Mouse (Mus musculus): ENCODE measurements at regions not wholly inside any gene's neighbourhood (a gene's known extent, or its start where the extent isn't known, plus 50 kb on each side); places are given as distances from the start of the nearest gene placed in this dataset.
"Not testable (repeated sequence)": the region's sequence is repeated elsewhere in the genome, so short reads cannot be mapped to it uniquely, and the experiment has no call there.

GRCm38 (mm10) chr2:51682177-51682576 lies 54.9 kb downstream of the Tas2r134 start:
- peak in 1 of 2 experiments; percentile 10 for DNase-seq

GRCm38 (mm10) chr2:51682745-51683144 lies 55.4 kb downstream of the Tas2r134 start:
- DNase-seq: no peak

GRCm38 (mm10) chr2:51705110-51705509 lies 77.8 kb downstream of the Tas2r134 start:
- no peak for DNase-seq

- peak; percentile 18 to 32 for DNase-seq
Measured at GRCm38 (mm10) chr2:51708701-51709100, 81.4 kb downstream of the Tas2r134 start.

- no peak for DNase-seq
Measured at GRCm38 (mm10) chr2:51712611-51713010, 85.3 kb downstream of the Tas2r134 start.

GRCm38 (mm10) chr2:51730805-51731204 lies 103.5 kb downstream of the Tas2r134 start:
- DNase-seq: no peak

- no peak for DNase-seq
Measured at GRCm38 (mm10) chr2:51731703-51732102, 104.4 kb downstream of the Tas2r134 start.

GRCm38 (mm10) chr2:51732355-51732754 lies 105.0 kb downstream of the Tas2r134 start:
- DNase-seq: no peak

GRCm38 (mm10) chr2:51733218-51733617 lies 105.9 kb downstream of the Tas2r134 start:
- DNase-seq: no peak

GRCm38 (mm10) chr2:51736452-51736851 lies 109.1 kb downstream of the Tas2r134 start:
- no peak for DNase-seq

GRCm38 (mm10) chr2:51747675-51748319 lies 120.5 kb downstream of the Tas2r134 start:
- DNase-seq: no peak

GRCm38 (mm10) chr2:51749247-51749646 lies 121.9 kb downstream of the Tas2r134 start:
- DNase-seq: no peak

GRCm38 (mm10) chr2:51752941-51753564 lies 125.7 kb downstream of the Tas2r134 start:
- DNase-seq: no peak

GRCm38 (mm10) chr2:51753565-51754031 lies 126.3 kb downstream of the Tas2r134 start:
- DNase-seq: no peak

GRCm38 (mm10) chr2:51757361-51757760 lies 130.1 kb downstream of the Tas2r134 start:
- DNase-seq: no peak

- no peak for DNase-seq
Measured at GRCm38 (mm10) chr2:51758093-51758492, 130.8 kb downstream of the Tas2r134 start.

GRCm38 (mm10) chr2:51762866-51763265 lies 135.6 kb downstream of the Tas2r134 start:
- no peak for DNase-seq

- no peak for DNase-seq
Measured at GRCm38 (mm10) chr2:51767507-51768135, 140.3 kb downstream of the Tas2r134 start.

GRCm38 (mm10) chr2:51768298-51769271 lies 141.3 kb downstream of the Tas2r134 start:
- no peak for DNase-seq

GRCm38 (mm10) chr2:51785169-51785568 lies 149.8 kb downstream of the Rbm43 start:
- no peak for DNase-seq

- DNase-seq: no peak
Measured at GRCm38 (mm10) chr2:51788896-51789295, 146.1 kb downstream of the Rbm43 start.

- DNase-seq: not testable (repeated sequence)
Measured at GRCm38 (mm10) chr2:51793291-51793690, 141.7 kb downstream of the Rbm43 start.
